Mouse (Mus musculus): ENCODE measurements around the gene Cd37. TPM values are rescaled to one million over a fixed set of nuclear protein-coding genes. Genes with fewer than 3 reads are reported as not detected.

Cd37 gene
- 3.1 and 4.6 TPM in 2 replicates for polyA plus RNA-seq (2015; fragmentation: Nextera tagmentation; extraction: Ambion mirVana)

GRCm38 (mm10) chr7:45238723-45239496 is at the start of gene Cd37:
Cd37 (minus strand) TSS chr7:45239115.

GRCm38 (mm10) chr7:45277136-45277760 is 38.3 kb upstream of the Cd37 start, which contains the start of gene Slc6a21:
Slc6a21 (plus strand) TSS chr7:45277513.

GRCm38 (mm10) chr7:45240633-45241388 is 1.9 kb upstream of the Cd37 start, which contains the start of gene Slc6a16:
Slc6a16 (plus strand) TSS chr7:45241085.

GRCm38 (mm10) chr7:45215673-45216441 is 23.1 kb downstream of the Cd37 start, which contains the start of gene Tead2:
Tead2 (plus strand) TSS chr7:45215753.

GRCm38 (mm10) chr7:45211851-45212251 is 27.1 kb downstream of the Cd37 start, which contains the start of gene Dkkl1:
Dkkl1 (minus strand) TSS chr7:45212147.

GRCm38 (mm10) chr7:45204380-45205143 is 34.4 kb downstream of the Cd37 start, which contains the start of gene Ccdc155:
Ccdc155 (minus strand) TSS chr7:45204892.

Other genes with a start within 250 kb of the Cd37 start
- gene Irf3, start 241.5 kb downstream of the Cd37 start, polyA plus RNA-seq (2015; fragmentation: Nextera tagmentation; extraction: Ambion mirVana) = 39.9 and 41.6 TPM in 2 replicates
- gene Bcl2l12, start 240.4 kb downstream of the Cd37 start, polyA plus RNA-seq (2015; fragmentation: Nextera tagmentation; extraction: Ambion mirVana) = 9.2 and 11.8 TPM in 2 replicates
- 46.4 and 54.3 TPM in 2 replicates for gene Scaf1, start 222.8 kb downstream of the Cd37 start, polyA plus RNA-seq (2015; fragmentation: Nextera tagmentation; extraction: Ambion mirVana)
- 19.6 and 25.6 TPM in 2 replicates for gene Rras, start 221.2 kb downstream of the Cd37 start, polyA plus RNA-seq (2015; fragmentation: Nextera tagmentation; extraction: Ambion mirVana)
- 9.7 and 11.6 TPM in 2 replicates for gene Prr12, start 186.2 kb downstream of the Cd37 start, polyA plus RNA-seq (2015; fragmentation: Nextera tagmentation; extraction: Ambion mirVana)
- 59.8 and 66.5 TPM in 2 replicates for gene Nosip, start 176.7 kb downstream of the Cd37 start, polyA plus RNA-seq (2015; fragmentation: Nextera tagmentation; extraction: Ambion mirVana)
- gene Prrg2, start 176.4 kb downstream of the Cd37 start, polyA plus RNA-seq (2015; fragmentation: Nextera tagmentation; extraction: Ambion mirVana) = 14.7 and 15.8 TPM in 2 replicates
- 57.0 and 59.7 TPM in 2 replicates for gene Rcn3, start 146.9 kb downstream of the Cd37 start, polyA plus RNA-seq (2015; fragmentation: Nextera tagmentation; extraction: Ambion mirVana)
- 50.0 and 59.6 TPM in 2 replicates for gene Fcgrt, start 135.3 kb downstream of the Cd37 start, polyA plus RNA-seq (2015; fragmentation: Nextera tagmentation; extraction: Ambion mirVana)
- 748 and 784 TPM in 2 replicates for gene Rps11, start 114.7 kb downstream of the Cd37 start, polyA plus RNA-seq (2015; fragmentation: Nextera tagmentation; extraction: Ambion mirVana)
- 715 and 776 TPM in 2 replicates for gene Rpl13a, start 110.4 kb downstream of the Cd37 start, polyA plus RNA-seq (2015; fragmentation: Nextera tagmentation; extraction: Ambion mirVana)
- 0.63 TPM in 1 of 2 replicates, not detected in the other for gene Gm45713, start 102.9 kb downstream of the Cd37 start, polyA plus RNA-seq (2015; fragmentation: Nextera tagmentation; extraction: Ambion mirVana)
- 2.4 and 2.9 TPM in 2 replicates for gene Flt3l, start 102.7 kb downstream of the Cd37 start, polyA plus RNA-seq (2015; fragmentation: Nextera tagmentation; extraction: Ambion mirVana)
- 63.5 and 72.6 TPM in 2 replicates for gene Pih1d1, start 84.8 kb downstream of the Cd37 start, polyA plus RNA-seq (2015; fragmentation: Nextera tagmentation; extraction: Ambion mirVana)
- 14.5 and 17.7 TPM in 2 replicates for gene Aldh16a1, start 84.5 kb downstream of the Cd37 start, polyA plus RNA-seq (2015; fragmentation: Nextera tagmentation; extraction: Ambion mirVana)
- gene Slc17a7, start 75.2 kb downstream of the Cd37 start, polyA plus RNA-seq (2015; fragmentation: Nextera tagmentation; extraction: Ambion mirVana) = 0.29 and 1.2 TPM in 2 replicates
- not detected in 2 replicates for gene Gfy, start 59.5 kb downstream of the Cd37 start, polyA plus RNA-seq (2015; fragmentation: Nextera tagmentation; extraction: Ambion mirVana)
- not detected in 2 replicates for gene Pth2, start 58.1 kb downstream of the Cd37 start, polyA plus RNA-seq (2015; fragmentation: Nextera tagmentation; extraction: Ambion mirVana)
- gene Ccdc155, start 34.2 kb downstream of the Cd37 start, polyA plus RNA-seq (2015; fragmentation: Nextera tagmentation; extraction: Ambion mirVana) = 0.42 and 0.50 TPM in 2 replicates
- 27.6 and 29.1 TPM in 2 replicates for gene Dkkl1, start 27.0 kb downstream of the Cd37 start, polyA plus RNA-seq (2015; fragmentation: Nextera tagmentation; extraction: Ambion mirVana)
- 18.3 and 18.6 TPM in 2 replicates for gene Tead2, start 23.4 kb downstream of the Cd37 start, polyA plus RNA-seq (2015; fragmentation: Nextera tagmentation; extraction: Ambion mirVana)
- 2.2 and 2.6 TPM in 2 replicates for gene Slc6a16, start 2.0 kb upstream of the Cd37 start, polyA plus RNA-seq (2015; fragmentation: Nextera tagmentation; extraction: Ambion mirVana)
- gene Slc6a21, start 38.4 kb upstream of the Cd37 start, polyA plus RNA-seq (2015; fragmentation: Nextera tagmentation; extraction: Ambion mirVana) = not detected in 2 replicates
- gene Trpm4, start 94.7 kb upstream of the Cd37 start, polyA plus RNA-seq (2015; fragmentation: Nextera tagmentation; extraction: Ambion mirVana) = 11.8 and 12.6 TPM in 2 replicates
- gene Hrc, start 96.2 kb upstream of the Cd37 start, polyA plus RNA-seq (2015; fragmentation: Nextera tagmentation; extraction: Ambion mirVana) = 0.52 and 0.62 TPM in 2 replicates
- gene Ppfia3, start 127.9 kb upstream of the Cd37 start, polyA plus RNA-seq (2015; fragmentation: Nextera tagmentation; extraction: Ambion mirVana) = 33.9 and 35.6 TPM in 2 replicates
- gene Lin7b, start 131.5 kb upstream of the Cd37 start, polyA plus RNA-seq (2015; fragmentation: Nextera tagmentation; extraction: Ambion mirVana) = 111 and 123 TPM in 2 replicates
- 146 and 152 TPM in 2 replicates for gene Snrnp70, start 156.6 kb upstream of the Cd37 start, polyA plus RNA-seq (2015; fragmentation: Nextera tagmentation; extraction: Ambion mirVana)
- gene Kcna7, start 166.5 kb upstream of the Cd37 start, polyA plus RNA-seq (2015; fragmentation: Nextera tagmentation; extraction: Ambion mirVana) = not detected in 2 replicates
- 0.10 TPM in 1 of 2 replicates, not detected in the other for gene Ntf5, start 174.6 kb upstream of the Cd37 start, polyA plus RNA-seq (2015; fragmentation: Nextera tagmentation; extraction: Ambion mirVana)
- 0.37 and 0.48 TPM in 2 replicates for gene Lhb, start 181.7 kb upstream of the Cd37 start, polyA plus RNA-seq (2015; fragmentation: Nextera tagmentation; extraction: Ambion mirVana)
- 16.4 and 18.9 TPM in 2 replicates for gene Gys1, start 195.7 kb upstream of the Cd37 start, polyA plus RNA-seq (2015; fragmentation: Nextera tagmentation; extraction: Ambion mirVana)
- gene Ruvbl2, start 199.0 kb upstream of the Cd37 start, polyA plus RNA-seq (2015; fragmentation: Nextera tagmentation; extraction: Ambion mirVana) = 83.2 and 91.0 TPM in 2 replicates
- gene Ftl1, start 220.8 kb upstream of the Cd37 start, polyA plus RNA-seq (2015; fragmentation: Nextera tagmentation; extraction: Ambion mirVana) = 3,929 and 4,285 TPM in 2 replicates
- 248 and 251 TPM in 2 replicates for gene Bax, start 227.8 kb upstream of the Cd37 start, polyA plus RNA-seq (2015; fragmentation: Nextera tagmentation; extraction: Ambion mirVana)
- gene Tulp2, start 242.8 kb upstream of the Cd37 start, polyA plus RNA-seq (2015; fragmentation: Nextera tagmentation; extraction: Ambion mirVana) = 0.29 and 0.49 TPM in 2 replicates
- not detected in 2 replicates for gene Gm45808, start 247.7 kb upstream of the Cd37 start, polyA plus RNA-seq (2015; fragmentation: Nextera tagmentation; extraction: Ambion mirVana)
- gene Dhdh, start 249.7 kb upstream of the Cd37 start, polyA plus RNA-seq (2015; fragmentation: Nextera tagmentation; extraction: Ambion mirVana) = 5.4 and 5.5 TPM in 2 replicates

All from neural tube, postnatal 0 days (tissue).